Mouse (Mus musculus) cerebellum, adult 2 months (tissue): Measurements from ENCODE around the gene Sec22c.

Experiments used
- CTCF ChIP-seq: fragments of 200-500 bp; IDR thresholded peaks from 2 replicates; pipeline ENCODE4 v1.5.1; 2011; ENCODE audit warnings: low read depth, mild to moderate bottlenecking, control low read depth, low read length, moderate library complexity, borderline replicate concordance; ENCODE audit not compliant: insufficient read depth
- POLR2A ChIP-seq: fragments of 200-500 bp; IDR thresholded peaks from 2 replicates; pipeline ENCODE4 v1.6.1; 2011; ENCODE audit warnings: low read length, control low read depth, borderline replicate concordance; ENCODE audit not compliant: insufficient read depth

GRCm38 (mm10) chr9:121740490-121740889, 35.2 kb upstream of the Sec22c start:
- TF ChIP-seq POLR2A (no peak), CTCF (no peak)
